Mouse (Mus musculus) layer of hippocampus, adult 2 months (tissue): ENCODE data around the gene Vmn1r114. TPM values are rescaled to one million over a fixed set of nuclear protein-coding genes. Genes with fewer than 3 reads are reported as not detected.
"Not testable (repeated sequence)": the region's sequence is repeated elsewhere in the genome, so short reads cannot be mapped to it uniquely, and the experiment has no call there.

Experiments
- DNase-seq, 2 experiments: peaks; one replicate each; pipeline ENCODE4 v3.0.0; 2022; ENCODE audit warnings: low spot score in 2 of 2
- H3K27ac ChIP-seq: fragments of 200-600 bp; 2 replicates; pipeline ENCODE4 v1.8.1; 2022
- H3K4me3 ChIP-seq: fragments of 200-600 bp; 2 replicates; pipeline ENCODE4 v1.8.1; 2022; ENCODE audit warnings: mild to moderate bottlenecking
- long read RNA-seq, 2 experiments: library from polyadenylated mRNA; stranded (forward); transcript quantifications; one replicate each; pipeline ENCODE4 v2.0.0; 2021; ENCODE audit warnings: borderline mapping rate in 2 of 2
- total RNA-seq, 2 experiments: library from RNA; stranded (reverse); gene quantifications; 2 replicates each; pipeline ENCODE4 v1.2.3; 2021

The Vmn1r114 gene
- not detected for total RNA-seq
- long read RNA-seq, experiment 1, result 0 reads
- long read RNA-seq, experiment 2, result 0 reads

- not testable (repeated sequence) for DNase-seq, H3K27ac ChIP-seq, H3K4me3 ChIP-seq
Measured at GRCm38 (mm10) chr7:20812086-20812485, at the start of gene Vmn1r114. Gene Vmn1r114 (minus strand): TSS chr7:20812186.

GRCm38 (mm10) chr7:20844885-20845284 lies 32.9 kb upstream of the Vmn1r114 start, which contains the start of gene Vmn1r115:
Gene Vmn1r115 (minus strand): TSS chr7:20844985.
- not testable (repeated sequence) for DNase-seq, H3K27ac ChIP-seq, H3K4me3 ChIP-seq

DNA sequence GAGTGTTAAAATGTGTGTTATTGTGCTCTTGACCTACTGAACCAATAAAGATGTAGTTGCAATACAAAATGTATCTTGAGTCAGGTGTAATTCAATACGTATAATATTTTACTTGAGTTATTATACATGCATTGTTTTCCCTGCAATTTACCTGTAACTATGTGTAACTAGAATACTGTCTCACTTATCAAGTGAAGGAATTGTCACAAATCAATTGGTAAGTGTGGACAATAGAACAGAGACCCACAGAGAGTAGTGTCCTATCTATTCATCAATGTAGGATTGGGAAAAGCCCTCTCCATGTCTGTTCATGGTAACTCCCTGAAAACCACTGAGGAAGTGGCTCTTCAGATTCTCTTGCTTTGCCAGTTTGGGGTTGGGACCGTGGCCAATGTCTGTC lies 25.0 kb downstream of the Vmn1r114 start, which contains the start of gene Vmn1r113:
Gene Vmn1r113 (plus strand): TSS at position 301 of the 400 bp plus-strand sequence.
- H3K27ac ChIP-seq, H3K4me3 ChIP-seq, DNase-seq: not testable (repeated sequence)

GRCm38 (mm10) chr7:20770885-20771284 lies 41.1 kb downstream of the Vmn1r114 start, which contains the start of gene Vmn1r112:
Gene Vmn1r112 (plus strand): TSS chr7:20771185.
- not testable (repeated sequence) for H3K4me3 ChIP-seq, DNase-seq

More at GRCm38 (mm10) chr7:20770885-20771284, 41.1 kb downstream of the Vmn1r114 start, which contains the start of gene Vmn1r112:
- H3K27ac ChIP-seq, result not testable (repeated sequence)

Other genes starting within 250 kb of the Vmn1r114 start
- not detected for gene Gm4141, start 235.9 kb downstream of the Vmn1r114 start, total RNA-seq
- not detected for gene Gm4513, start 213.2 kb downstream of the Vmn1r114 start, total RNA-seq
- not detected for gene Vmn1r107, start 143.3 kb downstream of the Vmn1r114 start, total RNA-seq
- not detected for gene Vmn1r111, start 109.0 kb downstream of the Vmn1r114 start, total RNA-seq
- gene Gm10668, start 81.6 kb downstream of the Vmn1r114 start, total RNA-seq, result not detected
- gene Vmn1r112, start 41.0 kb downstream of the Vmn1r114 start, total RNA-seq, result not detected
- gene Vmn1r113, start 24.9 kb downstream of the Vmn1r114 start, total RNA-seq, result not detected
- not detected for gene Vmn1r115, start 32.8 kb upstream of the Vmn1r114 start, total RNA-seq
- not detected for gene Vmn1r116, start 60.1 kb upstream of the Vmn1r114 start, total RNA-seq
- gene Vmn1r117, start 71.9 kb upstream of the Vmn1r114 start, total RNA-seq, result not detected
- not detected for gene Vmn1r118, start 100.2 kb upstream of the Vmn1r114 start, total RNA-seq
- gene Vmn1r119, start 200.3 kb upstream of the Vmn1r114 start, total RNA-seq, result not detected
- gene Vmn1r120, start 241.6 kb upstream of the Vmn1r114 start, total RNA-seq, result not detected